Mouse (Mus musculus) cortical plate, adult 2 months (tissue): Measurements from ENCODE around the gene Dlk1.

Source experiments
- CTCF ChIP-seq: fragments of 200-500 bp; IDR thresholded peaks from 2 replicates; pipeline ENCODE4 v1.5.1; 2011; ENCODE audit warnings: mild to moderate bottlenecking, control low read depth, low read length; ENCODE audit not compliant: insufficient read depth; ENCODE audit errors: extremely low read depth
- POLR2A ChIP-seq: fragments of 200-500 bp; IDR thresholded peaks from 2 replicates; pipeline ENCODE4 v1.6.1; 2011; ENCODE audit warnings: mild to moderate bottlenecking, low read length, control low read depth; ENCODE audit not compliant: insufficient read depth; ENCODE audit errors: extremely low read depth

DNA sequence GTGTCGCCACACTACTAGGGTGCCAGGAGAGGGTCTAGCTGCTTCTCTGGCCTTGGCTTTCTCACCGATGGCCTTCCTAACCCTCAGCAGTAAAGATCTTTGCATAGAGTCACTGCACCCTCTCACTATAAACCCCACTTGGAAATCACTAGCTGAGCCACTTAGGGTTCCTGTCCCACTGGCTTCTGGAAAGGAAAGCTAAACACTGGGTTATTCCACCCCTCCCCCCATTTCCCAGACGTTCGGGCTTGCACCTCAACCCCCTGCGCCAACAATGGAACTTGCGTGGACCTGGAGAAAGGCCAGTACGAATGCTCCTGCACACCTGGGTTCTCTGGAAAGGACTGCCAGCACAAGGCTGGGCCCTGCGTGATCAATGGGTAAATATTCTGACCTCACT, 5.2 kb downstream of the Dlk1 start:
- no peak for TF ChIP-seq POLR2A
- no peak for TF ChIP-seq CTCF
